Mouse (Mus musculus): ENCODE measurements around the gene Sema3b. TPM values are rescaled to one million over a fixed set of nuclear protein-coding genes. Genes with fewer than 3 reads are reported as not detected.

The Sema3b gene
- polyA plus RNA-seq, 1 experiment, result not detected

DNA sequence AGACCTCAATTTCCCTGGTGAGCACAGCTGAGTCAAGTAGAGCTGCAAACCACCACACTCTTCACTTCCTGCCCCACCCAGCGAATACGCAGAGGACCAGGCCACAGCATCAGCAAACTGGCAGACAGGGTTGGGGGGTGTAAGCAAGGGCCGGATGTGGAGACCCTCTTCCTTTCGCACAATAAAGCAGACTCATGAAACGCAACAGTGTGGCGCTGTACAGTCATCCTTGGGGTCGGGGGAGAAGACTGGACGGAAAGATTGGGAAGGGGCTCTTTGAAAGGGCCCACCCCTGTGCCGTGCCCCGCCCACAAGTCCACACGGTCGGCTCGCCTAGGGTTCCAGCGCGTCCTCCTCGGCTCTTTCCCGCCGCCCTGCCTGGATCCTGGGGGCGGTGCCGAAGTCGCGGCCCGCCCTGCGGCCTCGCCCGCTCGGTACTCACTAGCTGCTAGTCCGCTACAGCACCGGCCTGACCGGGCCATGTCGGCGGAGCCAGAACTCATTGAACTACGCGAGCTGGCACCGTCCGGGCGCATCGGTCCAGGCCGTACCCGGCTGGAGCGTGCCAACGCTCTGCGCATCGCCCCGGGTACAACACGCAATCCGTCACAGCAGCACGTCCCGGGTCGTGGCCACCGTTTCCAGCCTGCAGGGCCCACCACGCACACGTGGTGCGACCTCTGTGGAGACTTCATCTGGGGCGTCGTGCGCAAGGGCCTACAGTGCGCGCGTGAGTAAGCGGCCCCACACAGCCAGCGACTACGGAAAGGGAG lies 57.7 kb downstream of the Sema3b start, which contains the start of gene Rassf1:
TSS of gene Rassf1 (plus strand) at position 439 of the 773 bp plus-strand sequence.
- TF ChIP-seq TAL1 (IDR thresholded peaks at IDR 0.05; ENCODE audit: low read length), result no peak
- no peak for TF ChIP-seq GATA1 (IDR thresholded peaks at IDR 0.05; ENCODE audit: low read length)
- no peaks in the 10 kb centered on the region for H3K9me3 ChIP-seq (ENCODE audit: control insufficient read depth, low read length)
- peaks cover 77% of the 10 kb centered on the region for H3K4me1 ChIP-seq (ENCODE audit: control insufficient read depth)
- H3K4me3 ChIP-seq (replicated peaks), result peak within 1 kb of the TSS; percentile 63
- peaks cover under 1% of the 10 kb centered on the region for H3K36me3 ChIP-seq (ENCODE audit: control insufficient read depth)
- peaks cover 40% of the 10 kb centered on the region for H3K27me3 ChIP-seq (ENCODE audit: control insufficient read depth)

- Histone ChIP-seq H3K27me3 (ENCODE audit: control insufficient read depth) (peaks cover 40% of the 10 kb centered on the region), H3K36me3 (ENCODE audit: control insufficient read depth) (no peaks in the 10 kb centered on the region), H3K4me3 (replicated peaks) (peak overlapping the region; percentile 63), H3K9me3 (ENCODE audit: control insufficient read depth, low read length) (no peaks in the 10 kb centered on the region), H3K4me1 (ENCODE audit: control insufficient read depth) (peaks cover 77% of the 10 kb centered on the region)
- TF ChIP-seq TAL1 (IDR thresholded peaks at IDR 0.05; ENCODE audit: low read length) (no peak), GATA1 (IDR thresholded peaks at IDR 0.05; ENCODE audit: low read length) (no peak)
These were observed 58.4 kb downstream of the Sema3b start for GRCm38 (mm10) chr9:107550491-107551116.

GRCm38 (mm10) chr9:107549297-107550074 lies 59.5 kb downstream of the Sema3b start:
- peaks cover 40% of the 10 kb centered on the region for H3K27me3 ChIP-seq (ENCODE audit: control insufficient read depth)
- TF ChIP-seq TAL1 (IDR thresholded peaks at IDR 0.05; ENCODE audit: low read length) (no peak), GATA1 (IDR thresholded peaks at IDR 0.05; ENCODE audit: low read length) (no peak)
- peaks cover 72% of the 10 kb centered on the region for H3K4me1 ChIP-seq (ENCODE audit: control insufficient read depth)
- H3K36me3 ChIP-seq (ENCODE audit: control insufficient read depth), result peaks cover 9% of the 10 kb centered on the region
- no peak overlapping the region for H3K4me3 ChIP-seq (replicated peaks)
- H3K9me3 ChIP-seq (ENCODE audit: control insufficient read depth, low read length), result no peaks in the 10 kb centered on the region

GRCm38 (mm10) chr9:107548820-107549219 lies 60.2 kb downstream of the Sema3b start:
- TF ChIP-seq TAL1 (IDR thresholded peaks at IDR 0.05; ENCODE audit: low read length) (no peak), GATA1 (IDR thresholded peaks at IDR 0.05; ENCODE audit: low read length) (no peak)
- H3K4me1 ChIP-seq (ENCODE audit: control insufficient read depth), result peaks cover 67% of the 10 kb centered on the region

GRCm38 (mm10) chr9:107547957-107548356 lies 61.1 kb downstream of the Sema3b start:
- Histone ChIP-seq H3K4me3 (replicated peaks) (no peak overlapping the region), H3K36me3 (ENCODE audit: control insufficient read depth) (peaks cover 15% of the 10 kb centered on the region), H3K27me3 (ENCODE audit: control insufficient read depth) (peaks cover 40% of the 10 kb centered on the region), H3K9me3 (ENCODE audit: control insufficient read depth, low read length) (peaks cover 2% of the 10 kb centered on the region; the same call in 1 of the 2 replicates), H3K4me1 (ENCODE audit: control insufficient read depth) (peaks cover 62% of the 10 kb centered on the region)
- TF ChIP-seq GATA1 (IDR thresholded peaks at IDR 0.05; ENCODE audit: low read length) (no peak), TAL1 (IDR thresholded peaks at IDR 0.05; ENCODE audit: low read length) (no peak)

More at GRCm38 (mm10) chr9:107548820-107549219, 60.2 kb downstream of the Sema3b start:
- peaks cover 2% of the 10 kb centered on the region; the same call in 1 of the 2 replicates for H3K9me3 ChIP-seq (ENCODE audit: control insufficient read depth, low read length)
- H3K4me3 ChIP-seq (replicated peaks), result no peak overlapping the region
- H3K27me3 ChIP-seq (ENCODE audit: control insufficient read depth), result peaks cover 40% of the 10 kb centered on the region
- H3K36me3 ChIP-seq (ENCODE audit: control insufficient read depth), result peaks cover 15% of the 10 kb centered on the region

Other genes with a start within 250 kb of the Sema3b start
- not detected in 2 replicates for gene Cacna2d2, start 209.6 kb downstream of the Sema3b start, polyA plus RNA-seq (2012)
- 0.88 and 0.99 TPM in 2 replicates for gene Tmem115, start 75.3 kb downstream of the Sema3b start, polyA plus RNA-seq (2012)
- 0.06 and 0.29 TPM in 2 replicates for gene Cyb561d2, start 67.0 kb downstream of the Sema3b start, polyA plus RNA-seq (2012)
- gene Nprl2, start 67.0 kb downstream of the Sema3b start, polyA plus RNA-seq (2012), result 0.03 and 0.25 TPM in 2 replicates
- gene Zmynd10, start 61.9 kb downstream of the Sema3b start, polyA plus RNA-seq (2012), result 0.13 TPM in 1 of 2 replicates, not detected in the other
- gene Rassf1, start 57.7 kb downstream of the Sema3b start, polyA plus RNA-seq (2012), result 1.9 and 2.0 TPM in 2 replicates
- gene Tusc2, start 46.0 kb downstream of the Sema3b start, polyA plus RNA-seq (2012), result 3.7 and 5.3 TPM in 2 replicates
- gene Hyal2, start 41.3 kb downstream of the Sema3b start, polyA plus RNA-seq (2012), result 4.1 and 5.4 TPM in 2 replicates
- gene Hyal1, start 32.3 kb downstream of the Sema3b start, polyA plus RNA-seq (2012), result 0.53 and 0.54 TPM in 2 replicates
- gene Naa80, start 30.3 kb downstream of the Sema3b start, polyA plus RNA-seq (2012), result 10.1 and 11.4 TPM in 2 replicates
- 0.34 TPM in 1 of 2 replicates, not detected in the other for gene Hyal3, start 28.4 kb downstream of the Sema3b start, polyA plus RNA-seq (2012)
- gene Ifrd2, start 21.6 kb downstream of the Sema3b start, polyA plus RNA-seq (2012), result 79.9 and 91.3 TPM in 2 replicates
- 75.1 and 87.2 TPM in 2 replicates for gene Gnai2, start 26.1 kb upstream of the Sema3b start, polyA plus RNA-seq (2012)
- 0.02 and 0.05 TPM in 2 replicates for gene Slc38a3, start 60.3 kb upstream of the Sema3b start, polyA plus RNA-seq (2012)
- not detected in 2 replicates for gene Gnat1, start 70.5 kb upstream of the Sema3b start, polyA plus RNA-seq (2012)
- 0.08 TPM in 1 of 2 replicates, not detected in the other for gene Sema3f, start 101.2 kb upstream of the Sema3b start, polyA plus RNA-seq (2012)
- 0.76 and 1.6 TPM in 2 replicates for gene Rbm5, start 161.8 kb upstream of the Sema3b start, polyA plus RNA-seq (2012)

Measured in erythroblast, embryonic 14.5 days (primary cell).